Mouse (Mus musculus): Measurements from ENCODE around the gene Sdr39u1. TPM values are rescaled to one million over a fixed set of nuclear protein-coding genes. Genes with fewer than 3 reads are reported as not detected.

Sdr39u1 gene
- 58.1 and 62.6 TPM in 2 replicates for total RNA-seq (2021)
- long read RNA-seq, transcript Sdr39u1-201 (6 exons, 1,255 nt) = major isoform, 29 of 52 reads
- long read RNA-seq, transcript Sdr39u1-207 (5 exons, 867 nt) = minor isoform, 5 of 52 reads
- long read RNA-seq, partial matches to known transcripts = 2 of 52 reads
- long read RNA-seq, other reads (novel, unspliced or antisense) = 11 of 52 reads

DNA sequence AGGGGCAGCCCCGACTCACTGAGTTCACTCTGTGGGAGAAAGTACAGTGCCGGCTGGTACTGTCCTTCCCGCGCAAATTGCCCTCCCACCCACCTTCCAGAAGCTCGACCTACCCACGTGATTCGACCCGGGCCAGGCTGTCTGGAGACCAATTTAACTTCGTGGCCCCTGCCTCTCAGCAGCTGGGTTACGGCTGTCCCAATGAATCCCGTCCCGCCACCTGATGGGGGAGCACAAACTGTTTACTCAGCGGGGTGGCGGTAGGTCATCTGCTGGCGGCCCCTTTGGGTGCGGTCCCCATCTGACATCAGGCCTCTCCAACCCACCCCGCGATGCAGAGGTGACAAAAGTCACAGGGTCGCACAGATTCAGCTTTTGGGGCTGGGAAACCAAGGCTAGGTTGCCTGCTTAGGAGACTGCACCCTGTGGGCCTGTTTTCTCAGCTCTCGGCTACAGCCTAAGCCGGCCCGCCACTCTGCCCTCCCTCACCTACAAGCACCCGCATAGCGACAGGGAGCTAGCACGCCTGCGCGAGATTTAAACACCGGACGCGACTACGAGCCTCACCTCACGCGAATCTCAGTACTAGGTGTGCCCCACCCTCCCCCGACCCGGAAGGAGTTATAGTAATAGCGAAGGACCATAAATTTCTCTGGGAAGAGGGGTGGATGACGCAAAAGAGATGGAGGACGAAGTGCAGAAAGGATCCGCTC, at the start of gene Sdr39u1:
Gene Sdr39u1 (minus strand): TSS at position 593 of the 713 bp plus-strand sequence.
- peak; percentile 79 for DNase-seq

DNA sequence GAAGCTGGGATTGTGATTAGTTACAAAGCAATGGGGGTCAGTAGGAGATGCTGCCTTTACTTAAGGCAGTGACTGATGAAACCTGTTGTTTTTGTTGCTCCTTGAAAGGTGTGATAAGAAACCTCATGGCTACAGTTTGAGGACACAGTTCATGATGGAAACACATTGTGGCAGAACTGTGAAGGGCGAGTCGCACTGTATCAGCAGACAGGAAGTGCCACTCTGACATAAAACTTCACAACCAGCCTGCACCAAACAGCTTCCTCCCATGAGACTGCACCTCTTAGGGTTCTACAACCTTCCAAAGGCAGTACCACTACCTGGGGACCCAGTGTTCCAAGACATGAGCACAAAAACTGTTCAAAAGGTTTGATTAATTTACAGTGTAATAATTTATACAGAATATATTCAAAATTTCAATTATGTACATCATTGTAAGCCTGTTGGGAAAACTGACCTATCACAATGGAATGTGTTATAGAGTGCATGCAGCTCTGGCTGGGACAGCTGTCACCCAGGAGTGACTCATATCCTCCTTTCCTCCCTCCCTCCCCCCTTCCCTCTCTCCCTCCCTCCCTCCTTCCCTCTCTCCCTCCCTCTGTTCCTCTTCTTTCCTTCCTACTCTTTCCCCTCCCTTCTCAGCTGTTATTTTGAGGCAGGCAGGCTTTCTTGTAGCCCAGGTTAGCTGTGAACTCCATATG, 46.3 kb upstream of the Sdr39u1 start:
- DNase-seq = no peak

DNA sequence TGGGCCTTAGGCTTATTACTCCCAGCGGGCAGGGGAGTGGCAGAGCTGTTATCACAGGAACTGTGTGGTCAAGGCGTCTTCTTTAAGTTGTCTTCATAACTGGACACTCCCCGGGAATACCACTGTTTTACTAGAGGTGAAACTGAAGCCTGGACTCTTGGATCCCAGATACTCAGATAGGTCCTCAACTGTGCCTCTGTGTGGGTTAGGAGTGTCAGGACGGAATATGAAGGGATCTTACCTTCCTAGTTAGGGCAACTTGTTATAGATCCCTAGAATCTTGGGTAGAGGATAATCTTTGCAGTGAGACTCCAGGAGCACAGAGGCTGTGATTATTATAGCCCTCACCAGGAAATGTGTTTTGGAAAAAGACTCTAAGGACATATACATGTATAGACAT, 44.5 kb upstream of the Sdr39u1 start, which contains the start of gene Cma1:
Gene Cma1 (minus strand): TSS at position 101 of the 400 bp plus-strand sequence.
- DNase-seq = no peak

DNA sequence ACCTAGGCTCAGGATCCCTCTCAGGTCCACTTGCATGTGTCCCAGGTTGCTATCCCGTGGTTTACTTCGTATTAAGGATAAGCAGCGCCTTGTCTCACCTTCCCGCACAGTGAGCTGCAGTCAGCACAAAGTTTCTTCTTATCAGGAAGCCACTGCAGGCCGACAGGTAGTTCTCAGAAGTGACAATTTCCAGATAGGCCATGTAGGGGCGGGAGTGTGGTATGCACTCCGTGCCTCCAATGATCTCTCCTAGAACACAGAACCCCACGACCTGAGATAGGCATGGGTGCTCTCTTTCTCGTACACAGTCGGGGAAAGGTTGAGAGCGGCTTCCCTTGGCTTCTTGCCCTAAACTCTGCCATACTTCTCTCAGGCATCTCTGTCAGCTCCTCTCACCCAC, 43.5 kb upstream of the Sdr39u1 start:
- DNase-seq = no peak

DNA sequence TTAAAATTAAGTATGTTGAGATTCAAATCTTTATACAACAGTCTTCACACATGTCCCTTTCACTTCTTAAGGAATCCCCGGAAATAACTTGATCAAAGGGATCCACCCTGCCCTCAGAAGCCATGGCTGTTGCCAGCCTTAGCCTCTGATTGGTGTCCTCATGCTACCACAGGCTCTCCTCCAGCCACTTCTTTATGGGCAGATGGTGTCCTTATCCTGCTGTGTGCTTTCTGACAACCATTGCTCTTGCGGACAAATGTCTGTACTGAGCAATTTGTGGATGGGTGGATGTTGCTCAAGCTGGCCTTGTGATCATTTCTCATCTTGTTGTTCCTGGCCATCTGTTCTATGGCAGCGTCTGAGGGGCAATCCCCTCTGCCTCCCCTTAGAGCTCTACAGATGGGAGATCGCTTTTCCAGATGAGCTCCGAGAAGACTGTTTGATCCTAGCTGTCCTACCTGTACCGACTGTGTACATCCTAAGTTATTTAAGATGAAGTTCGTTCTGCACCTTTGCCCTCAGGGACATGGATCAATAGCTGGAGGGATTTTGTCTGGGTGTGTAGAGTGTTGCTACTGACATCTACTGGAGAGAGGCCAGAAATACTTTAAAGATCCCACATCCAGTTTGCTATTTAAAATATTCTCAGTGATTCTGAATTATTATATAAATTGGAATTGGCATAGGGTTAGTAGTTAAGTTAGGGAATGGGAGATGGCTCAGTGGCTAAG, 40.1 kb upstream of the Sdr39u1 start:
- no peak for DNase-seq

DNA sequence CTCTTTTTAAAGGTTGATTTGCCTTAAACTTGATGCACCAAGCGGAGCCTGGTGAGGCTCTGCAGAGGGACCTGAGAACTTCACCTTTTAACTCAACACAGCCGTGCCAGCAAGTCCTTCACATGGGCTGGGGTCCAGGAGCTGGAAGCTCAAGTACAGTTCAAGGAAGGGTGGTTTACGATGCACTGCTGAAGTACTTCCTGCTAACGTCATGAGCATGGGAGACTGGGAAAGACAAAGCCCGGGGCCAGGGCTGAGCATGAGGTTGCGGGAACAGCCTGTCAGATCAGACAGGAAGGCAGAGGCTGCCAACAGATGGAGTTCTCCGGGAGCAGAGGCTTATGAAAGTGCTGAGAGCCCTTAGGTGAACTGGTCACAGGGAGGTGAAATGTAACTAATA, 33.5 kb upstream of the Sdr39u1 start:
- DNase-seq = peak; percentile 11

DNA sequence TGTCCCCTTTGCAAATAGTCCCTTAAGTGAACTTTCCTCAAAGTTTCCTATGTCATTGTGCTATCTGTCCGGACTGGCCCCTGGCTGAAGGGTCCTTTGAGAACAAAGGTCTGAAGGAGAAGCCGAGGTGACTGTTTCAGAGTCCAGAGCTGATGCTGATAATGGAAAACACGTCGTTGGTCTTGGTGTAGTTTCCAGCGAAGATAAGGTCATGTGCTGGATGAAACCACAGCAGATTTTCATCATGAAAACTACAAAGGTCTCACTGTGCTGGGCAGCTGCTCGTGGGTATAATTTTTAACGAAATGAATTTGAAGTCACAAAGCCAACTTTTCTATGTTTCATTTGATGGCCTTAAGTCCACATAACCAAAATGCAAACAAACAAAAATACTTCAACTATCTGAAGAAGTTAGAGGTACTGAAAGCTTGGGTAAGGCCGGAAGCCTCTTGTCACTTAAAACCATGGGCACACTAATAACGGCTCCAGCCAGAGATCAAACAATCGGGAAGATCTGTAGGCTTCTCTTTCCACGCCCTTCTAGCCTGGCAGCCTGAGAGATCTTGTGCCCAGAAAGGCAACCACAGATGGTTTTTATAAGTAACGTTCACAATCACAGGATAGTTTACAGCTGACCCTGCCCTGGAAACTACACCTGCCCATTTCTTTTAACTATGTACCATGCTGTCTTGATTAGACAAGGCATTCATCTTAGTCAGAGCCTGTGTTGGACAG, 29.3 kb upstream of the Sdr39u1 start:
- no peak for DNase-seq

DNA sequence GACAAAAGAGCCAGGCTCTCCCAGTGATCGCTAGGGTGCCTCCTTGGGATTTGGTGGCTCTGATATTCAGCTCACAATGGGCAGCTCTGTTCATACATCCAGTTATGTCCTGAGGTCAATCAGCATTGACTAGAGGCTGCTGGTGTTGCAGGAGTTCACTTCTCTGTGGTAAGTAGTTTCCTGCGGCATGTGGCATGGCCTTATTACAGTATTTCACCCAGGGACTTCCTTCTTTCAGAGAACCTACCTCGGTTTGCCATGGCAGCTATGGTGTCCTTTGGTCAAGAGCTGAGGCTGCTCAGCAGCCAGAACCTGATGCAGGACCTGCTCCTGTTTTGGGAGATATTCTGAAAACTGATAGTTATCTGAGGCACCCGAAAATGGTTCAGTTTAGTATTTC, 26.8 kb upstream of the Sdr39u1 start:
- DNase-seq = no peak

DNA sequence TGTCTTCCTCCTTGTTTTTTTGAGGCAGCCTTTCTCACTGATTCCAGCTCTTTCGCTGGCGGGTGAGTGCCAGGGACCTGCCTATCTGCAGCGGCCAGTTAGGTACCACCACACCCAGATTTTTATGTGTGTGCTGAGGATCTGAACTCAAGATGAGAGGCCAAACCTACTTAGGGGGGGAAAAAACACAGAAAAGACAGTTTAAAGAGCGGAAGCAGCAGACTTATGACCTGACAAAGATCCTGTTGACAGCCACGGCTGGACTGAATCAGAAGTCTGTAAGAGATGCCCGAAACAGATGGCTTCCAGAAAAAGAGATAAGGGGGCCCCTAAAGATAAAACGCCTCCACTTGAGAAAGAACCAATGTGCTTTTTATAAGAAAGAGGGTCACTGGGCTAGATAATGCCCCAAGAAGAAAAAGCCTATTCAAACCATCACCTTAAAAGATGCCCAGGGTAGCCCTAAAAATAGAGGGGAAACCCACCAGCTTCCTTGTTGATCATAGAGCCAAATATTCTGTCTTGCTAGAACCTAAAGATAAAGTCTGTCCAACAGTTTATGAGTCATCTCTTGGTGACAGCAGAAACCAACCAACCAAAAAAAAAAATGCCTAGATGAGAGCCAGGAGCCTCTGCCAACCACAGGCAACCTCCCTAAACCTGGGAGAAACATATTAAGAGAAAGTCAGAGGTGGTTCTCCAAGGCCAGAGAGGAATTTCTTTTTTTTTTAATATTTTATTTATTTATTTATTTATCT, 22.6 kb upstream of the Sdr39u1 start:
- DNase-seq = no peak

DNA sequence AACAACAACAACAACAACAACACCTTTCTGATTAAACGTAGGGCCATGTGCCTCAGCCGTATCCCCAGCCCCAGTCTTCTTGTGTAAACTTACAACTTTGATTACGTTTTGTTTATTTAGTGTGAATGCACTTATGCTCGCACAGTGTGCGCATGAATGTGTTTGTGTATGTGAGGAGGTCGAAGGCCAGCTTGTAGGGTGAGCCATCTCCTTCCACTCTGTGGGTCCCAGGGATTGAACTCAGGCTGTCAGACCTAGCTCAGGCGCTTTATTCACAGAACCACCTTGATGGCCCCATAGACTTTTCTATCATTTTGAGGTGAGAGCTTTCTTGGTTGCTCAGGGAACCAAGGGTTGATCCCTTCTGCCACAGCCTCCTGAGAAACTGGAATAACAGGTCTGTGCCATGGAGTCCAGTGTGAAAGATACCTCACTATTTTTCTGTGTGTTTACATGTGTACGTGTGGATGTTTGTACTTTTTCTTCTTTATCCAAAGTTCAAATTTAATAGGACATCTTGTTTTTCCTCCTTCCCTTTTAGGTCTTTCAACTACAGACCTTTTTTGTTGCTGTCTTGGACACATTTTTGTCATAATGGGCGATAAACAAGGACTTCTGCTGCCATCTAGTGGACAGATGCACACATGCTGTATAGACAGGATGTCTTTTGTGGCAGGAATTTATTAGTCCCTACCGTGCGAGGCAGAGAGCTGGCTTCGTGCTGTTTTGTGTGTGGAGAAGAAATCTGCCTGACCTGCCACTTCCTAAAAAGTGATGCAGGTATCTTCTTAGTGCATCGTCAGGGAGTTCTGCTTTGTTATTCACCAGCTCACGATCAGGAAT, 18.4 kb upstream of the Sdr39u1 start:
- peak; percentile 52 for DNase-seq

DNA sequence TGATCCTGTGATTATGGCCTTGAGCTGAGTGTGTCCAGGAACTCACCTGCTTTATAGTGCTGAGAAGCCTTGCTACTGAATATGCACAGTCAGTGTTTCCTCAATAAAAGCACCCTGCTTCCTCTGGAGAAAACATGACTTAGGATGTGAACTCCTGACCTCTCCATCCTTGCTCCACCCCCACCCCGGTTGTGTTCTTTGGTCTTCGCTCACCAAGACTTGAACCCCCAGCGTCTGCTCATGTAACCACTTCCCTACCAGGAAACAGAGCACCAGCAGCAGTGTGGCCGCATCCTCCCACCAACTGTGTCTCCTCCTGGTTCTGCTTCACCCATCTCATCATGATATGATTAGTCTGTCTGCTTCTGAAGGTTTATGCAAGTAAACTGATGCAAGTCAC, 13.3 kb upstream of the Sdr39u1 start:
- DNase-seq = no peak

DNA sequence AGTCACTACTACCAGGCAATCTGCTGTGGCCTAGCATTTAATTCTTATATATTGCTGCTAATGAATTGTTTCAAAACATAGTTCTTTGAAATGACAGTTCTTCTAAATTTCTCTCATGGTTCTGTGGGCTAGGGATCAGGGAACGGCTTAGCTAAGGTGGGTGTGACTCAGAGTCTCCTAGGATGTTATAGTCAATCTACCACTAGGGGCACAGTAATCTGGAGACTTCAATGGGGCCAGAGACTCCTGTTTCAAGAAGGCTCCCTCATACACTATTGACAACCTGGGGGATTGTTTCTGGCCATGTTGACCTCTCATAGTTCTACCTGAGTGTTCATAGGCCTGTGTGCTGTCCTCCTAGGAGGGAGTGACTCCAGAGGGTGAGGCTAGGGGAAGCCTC, 5.4 kb upstream of the Sdr39u1 start:
- DNase-seq = no peak

DNA sequence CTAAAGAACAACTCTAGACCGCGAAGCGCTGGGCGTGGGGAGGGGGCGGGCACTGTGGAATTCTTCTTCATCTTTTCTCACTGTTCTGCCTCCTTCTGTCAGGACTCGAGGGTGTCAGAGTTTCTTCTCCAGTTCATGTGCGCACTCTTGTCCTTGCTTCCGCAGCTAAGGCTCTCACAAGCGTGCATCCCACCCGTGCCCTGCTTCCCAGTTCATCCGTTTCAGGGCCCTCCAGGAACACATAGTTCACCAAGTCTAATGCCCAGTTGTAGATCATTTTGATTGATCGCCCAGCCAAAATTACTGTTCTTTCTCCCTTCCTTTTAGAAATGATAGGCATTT, 292 bp upstream of the Sdr39u1 start:
- DNase-seq = no peak

DNA sequence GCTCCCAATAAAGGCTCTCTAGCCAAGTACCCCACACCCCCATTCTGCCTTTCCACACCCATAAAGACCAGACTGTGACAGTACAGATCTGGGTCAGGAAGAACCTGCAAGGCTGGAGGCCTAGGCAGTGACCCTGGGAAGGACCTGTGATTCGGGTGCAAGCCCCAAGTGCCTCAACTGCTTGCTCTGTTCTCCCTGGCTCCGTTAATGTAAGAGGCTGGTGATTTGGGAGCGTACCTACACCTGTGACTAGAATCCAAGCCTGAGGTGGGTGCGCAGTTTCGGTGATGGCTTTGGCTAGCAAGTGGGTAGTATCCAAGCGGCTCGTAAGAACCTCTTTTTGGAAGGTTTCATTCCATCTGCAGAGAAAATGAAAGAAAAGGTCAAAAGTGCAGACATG, 1.1 kb downstream of the Sdr39u1 start:
- DNase-seq = peak; percentile 3

DNA sequence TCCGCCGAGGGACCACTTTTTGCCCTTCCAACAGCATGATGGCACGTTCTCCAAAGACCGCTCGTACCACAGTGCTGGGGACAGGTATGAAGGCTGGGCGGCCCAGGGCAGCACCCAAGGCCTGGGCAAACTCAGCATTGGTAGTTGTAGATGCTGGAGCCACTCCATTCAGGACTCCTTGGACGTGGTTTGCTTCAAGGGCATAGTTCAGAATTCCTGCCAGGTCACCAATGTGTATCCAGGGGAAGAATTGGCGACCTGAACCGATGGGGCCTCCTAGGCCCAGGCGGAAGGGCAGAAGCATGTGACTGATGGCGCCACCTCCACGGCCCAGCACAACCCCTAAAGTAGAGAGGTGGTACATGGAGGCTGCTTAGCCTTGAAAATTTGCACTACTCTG, 2.4 kb downstream of the Sdr39u1 start:
- DNase-seq = peak; percentile 8

DNA sequence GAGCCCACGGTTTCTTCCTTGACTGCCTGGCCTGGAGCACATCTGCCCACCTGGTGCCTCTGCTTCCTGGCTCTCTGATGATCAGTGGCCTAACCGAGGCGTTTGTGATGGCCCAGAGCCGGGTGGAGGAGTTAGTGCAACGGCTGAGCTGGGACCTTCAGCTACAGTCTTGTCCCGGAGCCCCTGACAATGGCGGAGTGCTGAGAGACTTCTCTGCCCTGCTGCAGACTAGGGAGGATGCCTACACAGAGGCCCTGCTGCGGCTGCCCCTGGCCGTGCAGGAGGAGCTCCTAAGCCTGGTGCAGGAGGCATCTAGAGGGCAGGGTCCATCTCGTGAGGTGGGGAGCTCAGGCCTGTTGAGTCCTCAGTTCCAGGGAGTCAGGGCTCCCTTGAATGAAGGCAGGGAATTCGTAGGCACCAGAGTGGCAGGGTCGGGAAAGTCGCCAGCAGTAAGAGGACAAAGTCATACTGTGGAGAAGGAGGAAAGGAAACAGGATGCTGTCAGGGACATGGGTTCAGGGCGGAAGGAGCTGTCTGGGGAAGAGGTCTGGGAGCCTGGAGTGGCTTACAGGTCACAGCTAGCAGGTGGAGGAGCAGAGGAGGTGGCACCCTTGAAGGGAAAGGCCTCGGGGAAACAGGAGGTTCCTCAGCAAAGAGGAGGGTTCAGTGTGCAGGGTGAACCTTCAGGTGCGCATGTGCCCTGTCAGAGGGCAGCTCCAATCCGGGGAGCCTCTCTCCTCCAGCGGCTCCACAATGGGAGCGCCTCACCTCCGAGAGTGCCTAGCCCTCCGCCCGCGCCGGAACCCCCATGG, 13.3 kb downstream of the Sdr39u1 start:
- no peak for DNase-seq

DNA sequence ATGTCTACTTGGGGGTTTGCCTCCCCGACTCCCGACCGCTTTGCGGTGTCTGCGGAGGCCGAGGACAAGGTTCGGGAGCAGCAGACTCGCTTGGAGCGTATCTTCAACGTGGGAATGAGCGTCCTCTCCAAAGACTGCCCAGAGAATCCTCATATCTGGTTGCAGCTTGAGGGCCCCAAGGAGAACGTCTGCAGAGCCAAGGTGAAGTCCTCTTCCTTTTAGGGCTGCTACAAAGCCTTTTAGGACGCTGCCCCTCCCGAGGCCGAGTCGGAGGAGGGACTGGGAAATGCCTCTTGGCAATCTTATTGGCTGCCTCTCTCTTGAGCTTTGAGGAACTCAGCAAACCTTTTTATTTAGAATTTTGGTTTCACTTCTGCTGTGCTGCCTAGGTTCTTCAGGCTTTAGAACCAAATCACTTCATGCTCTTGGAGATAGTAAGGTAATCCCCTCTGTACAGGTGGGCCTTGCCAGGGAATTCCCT, 14.3 kb downstream of the Sdr39u1 start:
- DNase-seq = peak; percentile 45

DNA sequence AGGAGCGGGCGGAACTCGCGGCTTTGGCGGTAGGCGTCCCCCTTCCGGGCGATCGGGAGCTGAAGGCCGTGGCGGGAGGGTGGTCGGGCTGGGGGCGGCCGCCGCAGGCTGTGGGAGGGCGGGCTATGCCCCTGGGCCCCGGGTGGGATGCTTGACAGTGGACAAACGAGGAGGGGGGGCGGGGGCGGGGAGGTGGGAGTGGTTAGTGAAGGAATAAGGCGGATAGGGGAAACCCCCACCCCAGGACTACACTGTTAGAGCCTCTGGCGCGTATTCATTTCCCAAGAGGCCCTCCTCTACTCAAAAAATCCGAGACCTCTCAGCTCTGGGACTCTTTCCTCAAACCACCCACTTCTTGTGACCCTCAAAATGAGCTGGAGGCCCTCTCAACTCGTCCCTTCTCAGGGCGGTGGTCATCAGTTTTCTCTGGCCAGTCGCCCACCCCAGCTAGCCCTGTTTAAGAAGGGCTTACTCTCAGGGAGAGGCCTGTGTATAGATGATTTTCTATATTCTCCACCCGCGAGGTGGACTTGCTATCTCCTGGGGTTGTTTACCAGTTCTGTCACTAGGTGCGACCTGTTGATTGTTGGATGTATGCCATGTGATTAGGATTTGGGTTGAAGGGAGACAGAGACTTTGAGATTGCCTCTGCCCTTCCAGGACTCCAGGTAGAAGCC, 14.8 kb downstream of the Sdr39u1 start:
- no peak for DNase-seq

DNA sequence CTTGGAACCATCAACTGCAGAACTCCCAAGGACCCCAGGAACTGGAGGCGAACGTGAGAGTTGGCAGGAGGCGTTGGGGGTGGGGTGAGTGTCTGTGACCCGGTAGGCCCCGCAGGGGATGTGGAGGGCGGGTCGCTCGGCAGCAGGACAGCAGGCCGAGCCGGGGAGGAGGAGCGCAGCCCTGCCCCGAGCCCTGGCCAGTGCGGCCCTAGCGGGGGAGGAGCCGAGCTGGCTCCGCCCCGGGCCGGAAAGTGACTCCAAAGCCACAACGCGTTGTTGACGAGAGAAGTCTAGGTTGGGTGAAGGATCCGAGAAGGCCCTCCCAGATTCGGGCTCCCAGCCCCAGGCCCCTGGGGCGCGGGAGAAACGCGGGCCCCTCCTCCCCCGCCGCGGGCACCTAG, 15.4 kb downstream of the Sdr39u1 start, which contains the start of gene Khnyn:
Gene Khnyn (plus strand): TSS at position 235 of the 401 bp plus-strand sequence.
- DNase-seq = peak; percentile 92

All from adrenal gland, postnatal 25 days (tissue).